Mouse (Mus musculus): ENCODE data around the gene Fer.

Fer gene

GRCm38 (mm10) chr17:63864171-63864571, 1.3 kb downstream of the Fer start:
- DNase-seq (ENCODE audit: low spot score), result no peak

DNA sequence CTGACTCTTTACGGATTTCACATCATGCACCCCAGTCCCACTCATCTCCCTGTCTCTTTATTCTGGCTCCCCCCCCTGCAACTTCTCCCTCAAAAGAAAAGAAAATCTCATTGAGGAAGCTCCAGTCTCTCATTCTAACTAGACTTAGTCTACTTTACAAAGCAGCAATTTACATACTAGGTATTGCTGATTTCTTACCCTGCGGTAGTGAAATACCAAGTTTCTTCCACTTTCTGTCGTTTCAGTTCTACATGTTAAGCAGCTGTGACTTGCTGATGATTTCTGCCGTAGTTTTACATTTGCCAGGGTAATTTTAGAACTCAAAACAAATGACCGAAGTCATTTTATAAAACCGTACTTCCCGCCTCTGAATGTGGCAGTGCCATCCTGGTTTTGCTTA, 8.9 kb downstream of the Fer start:
- no peak for DNase-seq (ENCODE audit: low spot score)

- no peak for DNase-seq (ENCODE audit: low spot score)
Observed at GRCm38 (mm10) chr17:63878889-63879288, 16.0 kb downstream of the Fer start.

DNA sequence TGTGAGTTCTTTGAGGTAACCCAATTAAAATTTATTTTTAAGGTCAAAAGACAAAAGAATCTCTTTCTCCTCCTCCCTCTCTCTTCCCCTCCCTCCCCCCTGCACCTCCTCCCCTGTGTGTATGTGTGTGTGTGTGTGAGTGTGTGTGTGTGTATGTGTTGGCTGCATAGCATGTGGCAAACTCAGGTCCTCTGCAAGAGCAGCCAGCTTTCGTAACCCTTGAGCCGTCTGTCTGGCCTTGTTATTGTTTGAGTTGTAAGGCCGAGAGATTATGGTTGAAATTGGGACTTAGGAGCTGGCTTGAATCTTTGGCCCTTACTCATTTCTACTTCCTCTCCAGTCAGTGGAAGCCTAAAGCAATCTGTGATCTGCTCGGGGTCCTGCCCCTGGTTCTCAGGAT, 17.1 kb downstream of the Fer start:
- DNase-seq (ENCODE audit: low spot score), result no peak

GRCm38 (mm10) chr17:63886988-63887387, 24.1 kb downstream of the Fer start:
- no peak for DNase-seq (ENCODE audit: low spot score)

- no peak for DNase-seq (ENCODE audit: low spot score)
Observed at GRCm38 (mm10) chr17:63890611-63891010, 27.7 kb downstream of the Fer start.

GRCm38 (mm10) chr17:63895829-63896228, 33.0 kb downstream of the Fer start:
- no peak for DNase-seq (ENCODE audit: low spot score)

DNA sequence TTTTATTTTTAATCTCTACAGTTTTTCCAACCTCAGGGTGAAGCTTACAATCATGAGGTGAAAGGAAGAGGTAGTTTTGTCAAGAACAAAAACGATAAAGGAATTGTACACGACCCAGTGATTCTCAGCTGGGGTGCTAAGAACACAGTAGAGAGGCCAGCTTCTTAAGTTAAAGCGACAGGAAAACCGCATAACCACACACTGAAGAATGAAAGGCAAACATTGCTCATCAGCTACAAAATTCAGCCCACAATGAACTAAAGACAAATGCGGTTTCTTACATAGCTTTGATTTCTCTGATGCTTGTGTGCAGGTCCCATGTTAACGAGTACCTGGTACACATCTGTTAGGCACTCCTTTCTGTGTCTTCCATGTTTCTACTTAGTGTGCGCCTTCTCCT, 34.2 kb downstream of the Fer start:
- DNase-seq (ENCODE audit: low spot score), result no peak

DNA sequence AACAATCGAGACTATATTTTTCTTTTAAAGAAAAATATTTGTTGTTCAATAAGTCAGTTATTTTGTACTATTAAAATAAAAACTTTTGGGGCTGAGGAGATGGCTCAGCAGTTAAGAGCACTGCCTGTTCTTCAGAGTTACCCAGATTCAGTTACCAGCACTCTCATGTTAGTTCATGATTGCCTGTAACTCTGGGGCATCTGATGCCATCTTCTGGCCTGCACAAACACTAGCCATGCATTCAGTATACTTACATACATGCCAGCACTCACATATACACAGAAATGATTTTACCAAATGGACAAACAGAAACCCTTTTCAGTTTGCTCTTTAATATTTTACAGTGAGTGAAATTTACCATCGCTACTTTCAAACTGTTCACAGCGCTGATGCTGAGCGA, 46.4 kb downstream of the Fer start:
- DNase-seq (ENCODE audit: low spot score), result no peak

DNA sequence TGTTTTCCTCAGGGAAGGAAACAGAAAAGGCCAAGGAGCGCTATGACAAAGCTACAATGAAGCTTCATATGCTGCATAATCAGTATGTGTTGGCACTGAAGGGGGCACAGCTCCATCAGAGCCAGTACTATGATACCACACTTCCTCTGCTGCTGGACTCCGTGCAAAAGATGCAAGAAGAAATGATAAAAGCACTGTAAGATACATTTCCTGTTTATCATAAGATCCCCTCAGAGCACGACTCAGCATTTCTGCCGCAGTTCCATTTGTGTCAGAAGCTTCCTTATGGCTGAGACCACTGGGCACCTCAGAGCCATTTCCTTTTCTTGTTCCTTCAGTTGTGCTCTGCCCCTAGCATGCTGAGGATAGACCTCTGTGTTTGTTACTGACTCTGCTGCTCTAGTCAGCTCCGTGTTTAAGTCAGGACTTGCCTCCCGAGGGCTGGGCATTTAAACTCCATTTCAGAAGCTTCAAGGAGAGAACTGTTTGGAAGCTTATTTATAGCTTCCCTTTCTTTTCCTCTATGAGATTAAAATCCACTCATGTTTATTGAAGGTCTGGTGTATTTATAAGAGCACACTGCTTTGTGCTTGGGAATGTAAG, 58.8 kb downstream of the Fer start:
- DNase-seq (ENCODE audit: low spot score), result no peak

GRCm38 (mm10) chr17:63925581-63925980, 62.7 kb downstream of the Fer start:
- DNase-seq (ENCODE audit: low spot score), result no peak

GRCm38 (mm10) chr17:63930634-63931033, 67.8 kb downstream of the Fer start:
- DNase-seq (ENCODE audit: low spot score), result no peak

DNA sequence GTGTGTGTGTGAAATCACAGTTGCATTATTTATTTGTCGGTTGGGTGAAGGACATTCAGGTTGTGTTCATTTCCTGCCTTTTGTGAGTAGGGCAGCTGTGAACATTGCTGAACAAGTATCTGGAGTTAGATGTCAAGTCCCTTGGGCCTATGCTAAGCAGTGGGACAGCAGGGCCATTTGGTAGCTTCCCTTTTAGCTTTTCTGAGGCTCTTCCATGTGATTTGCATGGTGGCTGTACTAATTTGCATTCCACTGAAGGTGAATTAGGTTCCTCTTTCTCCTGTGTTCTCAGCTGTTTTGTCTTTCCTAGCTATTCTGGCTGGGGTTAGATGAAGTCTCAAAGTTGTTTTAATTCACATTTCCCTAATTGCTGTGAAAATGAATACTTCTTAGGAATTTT, 68.7 kb downstream of the Fer start:
- DNase-seq (ENCODE audit: low spot score), result no peak

DNA sequence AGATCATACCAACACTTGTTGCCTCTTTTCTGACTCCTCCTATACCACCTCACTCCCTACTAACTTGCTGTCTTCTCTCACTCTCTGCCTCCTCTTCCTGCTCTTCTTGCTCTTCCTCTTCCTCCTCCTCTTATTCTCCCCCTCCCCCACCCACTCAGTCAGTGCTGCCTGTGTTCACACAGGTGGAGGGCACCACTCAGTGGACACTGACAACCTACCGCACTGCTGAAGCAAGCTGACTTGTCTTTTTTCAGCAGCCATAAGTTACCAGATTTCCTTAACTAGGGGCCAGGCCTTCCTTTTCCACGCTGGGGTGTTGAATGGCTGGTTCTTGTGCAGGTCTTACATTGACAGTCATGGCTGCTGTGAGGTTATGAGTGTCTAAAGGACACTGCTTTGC, 72.5 kb downstream of the Fer start:
- no peak for DNase-seq (ENCODE audit: low spot score)

GRCm38 (mm10) chr17:63937886-63938285, 75.0 kb downstream of the Fer start:
- no peak for DNase-seq (ENCODE audit: low spot score)

DNA sequence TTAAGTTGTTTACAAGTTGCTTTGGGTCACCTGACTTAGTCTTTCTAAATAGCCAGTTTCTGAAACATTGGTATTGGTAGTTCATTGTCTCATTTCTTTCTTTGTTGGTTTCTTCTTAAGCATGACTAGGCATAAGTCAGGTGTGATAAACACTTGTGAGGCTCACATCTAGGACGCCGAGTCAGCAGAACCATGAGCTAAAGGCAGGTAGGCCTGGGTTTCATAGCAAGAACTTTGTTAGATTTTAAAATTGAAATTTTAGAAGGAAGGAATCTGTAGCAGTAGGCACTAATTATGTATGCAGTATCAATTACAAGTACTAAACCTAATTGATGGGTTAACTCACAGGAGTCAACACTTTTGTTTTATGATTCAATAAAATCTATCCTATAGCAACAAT, 83.9 kb downstream of the Fer start:
- no peak for DNase-seq (ENCODE audit: low spot score)

DNA sequence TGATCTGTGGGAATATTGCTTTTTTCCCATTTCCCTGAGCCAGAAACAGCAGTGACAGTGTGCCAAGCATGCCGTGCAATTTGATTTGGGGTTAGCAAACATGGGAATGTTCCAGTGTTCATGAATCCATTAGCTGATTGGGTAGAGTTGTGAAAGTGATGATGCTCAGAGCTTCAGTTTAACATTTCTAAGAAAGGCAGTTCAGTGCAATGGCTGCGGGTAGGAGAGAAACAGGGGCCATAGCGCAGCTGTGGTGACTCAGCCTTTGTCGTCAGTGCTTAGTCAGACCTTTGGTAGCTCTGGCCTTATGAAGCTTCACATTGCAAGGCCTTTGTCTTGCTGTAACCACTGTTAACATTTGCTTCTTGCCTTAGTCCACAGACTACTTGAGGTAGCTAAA, 85.9 kb downstream of the Fer start:
- DNase-seq (ENCODE audit: low spot score), result no peak

DNA sequence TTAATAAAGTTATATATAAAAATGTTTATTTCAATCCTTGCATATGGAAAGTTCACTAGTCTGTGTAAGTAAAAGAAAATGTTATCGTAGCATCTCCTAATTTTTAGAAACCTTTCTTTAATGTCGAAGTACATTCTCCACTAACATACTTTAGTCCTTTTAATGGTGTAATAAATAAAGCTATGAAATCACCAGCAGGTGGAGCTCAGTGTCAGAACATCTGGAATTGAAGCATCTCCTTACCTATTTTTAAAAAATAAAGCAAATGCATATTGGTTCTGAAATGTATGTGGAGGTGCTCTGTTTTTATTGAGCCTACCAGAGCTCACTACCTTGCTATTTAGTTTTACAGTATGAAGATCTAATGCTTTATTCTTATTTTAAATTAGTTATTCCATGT, 88.6 kb downstream of the Fer start:
- no peak for DNase-seq (ENCODE audit: low spot score)

- DNase-seq (ENCODE audit: low spot score), result no peak
Observed at GRCm38 (mm10) chr17:63967091-63967490, 104.2 kb downstream of the Fer start.

DNA sequence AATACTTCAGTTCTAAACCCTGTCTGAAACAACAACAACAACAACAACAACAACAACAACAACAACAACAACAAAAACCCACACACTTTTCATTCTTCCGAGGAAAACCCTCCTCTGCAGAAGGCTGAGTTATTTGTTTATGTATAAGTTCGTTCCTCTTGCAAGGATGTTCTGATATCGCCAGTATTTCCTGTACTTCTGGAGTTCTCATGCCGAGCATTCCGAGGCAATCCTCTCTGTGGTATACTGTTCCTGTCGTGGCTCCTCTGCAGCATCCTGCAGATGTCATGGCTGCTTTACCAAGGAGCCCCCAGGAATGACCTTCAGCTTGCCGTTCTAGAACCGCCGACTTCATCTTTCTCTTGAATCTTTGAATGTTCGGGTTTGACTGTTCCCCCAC, 106.6 kb downstream of the Fer start:
- DNase-seq (ENCODE audit: low spot score), result no peak

GRCm38 (mm10) chr17:63970239-63970638, 107.4 kb downstream of the Fer start:
- no peak for DNase-seq (ENCODE audit: low spot score)

- DNase-seq (ENCODE audit: low spot score), result no peak
Observed at GRCm38 (mm10) chr17:63970939-63971338, 108.1 kb downstream of the Fer start.

DNA sequence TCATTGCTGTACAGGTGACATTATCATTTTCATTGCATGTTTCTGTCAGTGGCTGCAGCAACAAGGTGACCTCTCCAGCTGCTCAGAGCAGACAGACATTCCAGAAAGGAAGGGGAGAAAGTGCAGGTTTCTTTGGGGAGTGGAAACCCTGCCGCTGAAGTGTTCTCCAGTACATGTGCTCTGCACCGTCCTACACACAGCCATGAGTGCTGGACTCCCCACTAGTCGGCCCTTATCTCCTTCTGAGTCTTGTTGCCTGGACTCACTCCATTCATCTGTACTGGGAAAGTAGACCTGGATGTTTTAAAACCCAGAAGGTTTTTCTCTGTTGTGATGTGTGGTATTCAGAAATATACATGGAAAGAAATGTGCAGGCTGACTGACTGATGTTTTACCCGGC, 109.3 kb downstream of the Fer start:
- DNase-seq (ENCODE audit: low spot score), result no peak

DNA sequence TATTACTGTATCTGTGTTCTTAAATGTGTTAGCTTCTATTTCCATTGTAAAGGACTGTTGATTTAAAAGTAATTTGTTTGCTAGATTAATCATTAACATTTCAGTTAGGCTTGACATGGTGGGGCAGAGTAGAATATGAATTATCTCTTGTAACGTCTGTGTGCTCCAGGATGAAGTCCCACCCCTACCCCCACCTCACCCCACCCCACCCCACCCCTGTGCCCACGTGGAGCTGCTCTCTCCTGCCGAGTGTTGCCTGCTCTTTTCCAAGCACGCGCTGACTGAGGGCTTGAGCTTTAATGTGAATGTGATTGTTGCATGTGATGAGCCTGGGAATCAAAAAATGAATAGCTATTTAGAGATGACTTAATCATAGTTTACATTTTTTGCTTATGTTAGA, 110.9 kb downstream of the Fer start:
- no peak for DNase-seq (ENCODE audit: low spot score)

GRCm38 (mm10) chr17:63974253-63974652, 111.4 kb downstream of the Fer start:
- DNase-seq (ENCODE audit: low spot score), result no peak
